Mouse (Mus musculus): Measurements from ENCODE around the gene Tspo2. TPM values are rescaled to one million over a fixed set of nuclear protein-coding genes. Genes with fewer than 3 reads are reported as not detected.

Gene Tspo2
- polyA plus RNA-seq, 1 experiment from 2014 or later: 2.0 TPM

Other genes starting within 250 kb of the Tspo2 start
- gene Trem1, start 218.8 kb downstream of the Tspo2 start, polyA plus RNA-seq (2015; fragmentation: Nextera tagmentation; extraction: Ambion mirVana): 0.06 TPM in 1 of 2 replicates, not detected in the other
- 0.14 TPM in 1 of 2 replicates, not detected in the other for gene Trem3, start 203.7 kb downstream of the Tspo2 start, polyA plus RNA-seq (2015; fragmentation: Nextera tagmentation; extraction: Ambion mirVana)
- 0.48 TPM in 1 of 2 replicates, not detected in the other for gene Treml4, start 187.2 kb downstream of the Tspo2 start, polyA plus RNA-seq (2015; fragmentation: Nextera tagmentation; extraction: Ambion mirVana)
- gene Treml2, start 152.0 kb downstream of the Tspo2 start, polyA plus RNA-seq (2015; fragmentation: Nextera tagmentation; extraction: Ambion mirVana): 0.15 and 0.51 TPM in 2 replicates
- gene B430306N03Rik, start 135.4 kb downstream of the Tspo2 start, polyA plus RNA-seq (2015; fragmentation: Nextera tagmentation; extraction: Ambion mirVana): 0.10 and 0.11 TPM in 2 replicates
- 3.5 and 3.6 TPM in 2 replicates for gene Trem2, start 105.1 kb downstream of the Tspo2 start, polyA plus RNA-seq (2015; fragmentation: Nextera tagmentation; extraction: Ambion mirVana)
- gene Treml1, start 91.6 kb downstream of the Tspo2 start, polyA plus RNA-seq (2015; fragmentation: Nextera tagmentation; extraction: Ambion mirVana): 1.1 and 1.3 TPM in 2 replicates
- gene Nfya, start 41.6 kb downstream of the Tspo2 start, polyA plus RNA-seq (2015; fragmentation: Nextera tagmentation; extraction: Ambion mirVana): 16.7 and 17.2 TPM in 2 replicates
- gene Oard1, start 41.5 kb downstream of the Tspo2 start, polyA plus RNA-seq (2015; fragmentation: Nextera tagmentation; extraction: Ambion mirVana): 52.5 and 56.6 TPM in 2 replicates
- 21.8 and 21.9 TPM in 2 replicates for gene Apobec2, start 18.6 kb downstream of the Tspo2 start, polyA plus RNA-seq (2015; fragmentation: Nextera tagmentation; extraction: Ambion mirVana)
- 0.31 and 0.32 TPM in 2 replicates for gene Unc5cl, start 3.4 kb upstream of the Tspo2 start, polyA plus RNA-seq (2015; fragmentation: Nextera tagmentation; extraction: Ambion mirVana)